Mouse (Mus musculus): ENCODE results near the gene Bcl2l13. TPM values are rescaled to one million over a fixed set of nuclear protein-coding genes. Genes with fewer than 3 reads are reported as not detected.

Gene Bcl2l13
- total RNA-seq (2014; rRNA removed) (17.4 and 18.0 TPM in 2 replicates), polyA plus RNA-seq (2012; rRNA removed) (24.3 and 25.7 TPM in 2 replicates)

- 2% methylated on average over 40 of the region's 40 CpGs for WGBS
- Histone ChIP-seq H3K27me3 (ENCODE audit: control insufficient read depth, insufficient read depth, low read length) (no peaks in the 10 kb centered on the region), H3K36me3 (ENCODE audit: control insufficient read depth, insufficient read depth, low read length) (no peaks in the 10 kb centered on the region), H3K27ac (replicated peaks; ENCODE audit: insufficient read depth, low read depth, low read length) (peak within 1 kb of the TSS; percentile 95), H3K4me1 (ENCODE audit: control insufficient read depth, insufficient read depth, low read length) (peaks cover 6% of the 10 kb centered on the region), H3K9ac (ENCODE audit: low read depth, low read length) (peak within 1 kb of the TSS; percentile 97), H3K4me3 (ENCODE audit: insufficient read depth, low read depth, low read length) (peak within 1 kb of the TSS; percentile 85), H3K79me2 (ENCODE audit: control insufficient read depth, insufficient read depth, low read length) (peaks cover 7% of the 10 kb centered on the region; the same call in 1 of the 2 replicates)
- peak; percentile 91 for DNase-seq (ENCODE audit: extremely low read depth, low read depth, low spot score)
- peak; percentile 54 for TF ChIP-seq CTCF (IDR thresholded peaks at IDR 0.05; ENCODE audit: low read depth, low read length)
- peak; percentile 87 for TF ChIP-seq POLR2A (IDR thresholded peaks at IDR 0.05; ENCODE audit: extremely low read depth, insufficient read depth, low read length)
These were observed at the start of gene Bcl2l13 for GRCm38 (mm10) chr6:120835474-120836374. Gene Bcl2l13 (plus strand): TSS chr6:120836212.

GRCm38 (mm10) chr6:120788068-120788607, 47.9 kb upstream of the Bcl2l13 start:
- Histone ChIP-seq H3K9ac (ENCODE audit: low read depth, low read length) (no peak overlapping the region), H3K36me3 (ENCODE audit: control insufficient read depth, insufficient read depth, low read length) (peaks cover 3% of the 10 kb centered on the region; the same call in 1 of the 2 replicates), H3K79me2 (ENCODE audit: control insufficient read depth, insufficient read depth, low read length) (no peaks in the 10 kb centered on the region), H3K27me3 (ENCODE audit: control insufficient read depth, insufficient read depth, low read length) (no peaks in the 10 kb centered on the region), H3K4me3 (ENCODE audit: insufficient read depth, low read depth, low read length) (no peak overlapping the region), H3K27ac (replicated peaks; ENCODE audit: insufficient read depth, low read depth, low read length) (no peak overlapping the region), H3K4me1 (ENCODE audit: control insufficient read depth, insufficient read depth, low read length) (no peaks in the 10 kb centered on the region)
- no peak for TF ChIP-seq CTCF (IDR thresholded peaks at IDR 0.05; ENCODE audit: low read depth, low read length)
- no peak for TF ChIP-seq POLR2A (IDR thresholded peaks at IDR 0.05; ENCODE audit: extremely low read depth, insufficient read depth, low read length)
- 84% methylated on average over 5 of the region's 5 CpGs for WGBS
- no peak for DNase-seq (ENCODE audit: extremely low read depth, low read depth, low spot score)

GRCm38 (mm10) chr6:120788904-120789303, 47.1 kb upstream of the Bcl2l13 start:
- no peak for DNase-seq (ENCODE audit: extremely low read depth, low read depth, low spot score)
- no peaks in the 10 kb centered on the region for H3K27me3 ChIP-seq (ENCODE audit: control insufficient read depth, insufficient read depth, low read length)
- H3K4me1 ChIP-seq (ENCODE audit: control insufficient read depth, insufficient read depth, low read length), result no peaks in the 10 kb centered on the region
- no peak overlapping the region for H3K9ac ChIP-seq (ENCODE audit: low read depth, low read length)
- no peak overlapping the region for H3K4me3 ChIP-seq (ENCODE audit: insufficient read depth, low read depth, low read length)
- H3K36me3 ChIP-seq (ENCODE audit: control insufficient read depth, insufficient read depth, low read length), result peaks cover 9% of the 10 kb centered on the region
- H3K79me2 ChIP-seq (ENCODE audit: control insufficient read depth, insufficient read depth, low read length), result no peaks in the 10 kb centered on the region
- no peak overlapping the region for H3K27ac ChIP-seq (replicated peaks; ENCODE audit: insufficient read depth, low read depth, low read length)
- TF ChIP-seq CTCF (IDR thresholded peaks at IDR 0.05; ENCODE audit: low read depth, low read length) (no peak), POLR2A (IDR thresholded peaks at IDR 0.05; ENCODE audit: extremely low read depth, insufficient read depth, low read length) (no peak)

- Histone ChIP-seq H3K79me2 (ENCODE audit: control insufficient read depth, insufficient read depth, low read length) (no peaks in the 10 kb centered on the region), H3K27ac (replicated peaks; ENCODE audit: insufficient read depth, low read depth, low read length) (no peak overlapping the region), H3K27me3 (ENCODE audit: control insufficient read depth, insufficient read depth, low read length) (no peaks in the 10 kb centered on the region), H3K4me1 (ENCODE audit: control insufficient read depth, insufficient read depth, low read length) (no peaks in the 10 kb centered on the region), H3K36me3 (ENCODE audit: control insufficient read depth, insufficient read depth, low read length) (peaks cover 18% of the 10 kb centered on the region), H3K4me3 (ENCODE audit: insufficient read depth, low read depth, low read length) (no peak overlapping the region), H3K9ac (ENCODE audit: low read depth, low read length) (no peak overlapping the region)
- 87% methylated on average over 11 of the region's 11 CpGs for WGBS
- TF ChIP-seq CTCF (IDR thresholded peaks at IDR 0.05; ENCODE audit: low read depth, low read length) (no peak), POLR2A (IDR thresholded peaks at IDR 0.05; ENCODE audit: extremely low read depth, insufficient read depth, low read length) (no peak)
- DNase-seq (ENCODE audit: extremely low read depth, low read depth, low spot score), result no peak
These were observed 45.9 kb upstream of the Bcl2l13 start for GRCm38 (mm10) chr6:120790153-120790552.

- Histone ChIP-seq H3K4me3 (ENCODE audit: insufficient read depth, low read depth, low read length) (no peak overlapping the region), H3K79me2 (ENCODE audit: control insufficient read depth, insufficient read depth, low read length) (no peaks in the 10 kb centered on the region), H3K9ac (ENCODE audit: low read depth, low read length) (no peak overlapping the region), H3K27ac (replicated peaks; ENCODE audit: insufficient read depth, low read depth, low read length) (no peak overlapping the region), H3K27me3 (ENCODE audit: control insufficient read depth, insufficient read depth, low read length) (no peaks in the 10 kb centered on the region), H3K36me3 (ENCODE audit: control insufficient read depth, insufficient read depth, low read length) (peaks cover 21% of the 10 kb centered on the region), H3K4me1 (ENCODE audit: control insufficient read depth, insufficient read depth, low read length) (no peaks in the 10 kb centered on the region)
- TF ChIP-seq CTCF (IDR thresholded peaks at IDR 0.05; ENCODE audit: low read depth, low read length) (no peak), POLR2A (IDR thresholded peaks at IDR 0.05; ENCODE audit: extremely low read depth, insufficient read depth, low read length) (no peak)
- no peak for DNase-seq (ENCODE audit: extremely low read depth, low read depth, low spot score)
- 91% methylated on average over 5 of the region's 5 CpGs for WGBS
These were observed 45.3 kb upstream of the Bcl2l13 start for GRCm38 (mm10) chr6:120790717-120791116.
